Mouse (Mus musculus): ENCODE results near the gene Rpl36al.
A peak's percentile ranks its signal among the peaks of the same experiment; 100 is the strongest.

Rpl36al gene

DNA sequence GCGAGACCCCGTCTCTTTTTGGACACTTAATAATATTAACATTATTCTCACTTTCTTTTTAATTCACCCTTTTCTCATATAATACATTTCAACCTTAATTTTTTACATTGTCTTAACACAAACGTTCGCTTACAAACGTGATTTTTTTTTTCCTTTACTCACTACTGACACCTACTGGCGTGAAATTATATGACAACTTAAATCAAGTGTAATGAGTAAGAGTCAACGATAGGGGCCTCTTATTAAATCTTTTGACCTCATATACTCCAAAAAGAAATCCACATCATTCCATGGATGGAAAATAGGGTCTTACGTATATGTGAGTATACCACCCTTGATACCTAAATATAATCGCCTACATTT lies 24.3 kb downstream of the Rpl36al start:
- DNase-seq (ENCODE audit: low spot score in 2 of 2), result no peak

DNA sequence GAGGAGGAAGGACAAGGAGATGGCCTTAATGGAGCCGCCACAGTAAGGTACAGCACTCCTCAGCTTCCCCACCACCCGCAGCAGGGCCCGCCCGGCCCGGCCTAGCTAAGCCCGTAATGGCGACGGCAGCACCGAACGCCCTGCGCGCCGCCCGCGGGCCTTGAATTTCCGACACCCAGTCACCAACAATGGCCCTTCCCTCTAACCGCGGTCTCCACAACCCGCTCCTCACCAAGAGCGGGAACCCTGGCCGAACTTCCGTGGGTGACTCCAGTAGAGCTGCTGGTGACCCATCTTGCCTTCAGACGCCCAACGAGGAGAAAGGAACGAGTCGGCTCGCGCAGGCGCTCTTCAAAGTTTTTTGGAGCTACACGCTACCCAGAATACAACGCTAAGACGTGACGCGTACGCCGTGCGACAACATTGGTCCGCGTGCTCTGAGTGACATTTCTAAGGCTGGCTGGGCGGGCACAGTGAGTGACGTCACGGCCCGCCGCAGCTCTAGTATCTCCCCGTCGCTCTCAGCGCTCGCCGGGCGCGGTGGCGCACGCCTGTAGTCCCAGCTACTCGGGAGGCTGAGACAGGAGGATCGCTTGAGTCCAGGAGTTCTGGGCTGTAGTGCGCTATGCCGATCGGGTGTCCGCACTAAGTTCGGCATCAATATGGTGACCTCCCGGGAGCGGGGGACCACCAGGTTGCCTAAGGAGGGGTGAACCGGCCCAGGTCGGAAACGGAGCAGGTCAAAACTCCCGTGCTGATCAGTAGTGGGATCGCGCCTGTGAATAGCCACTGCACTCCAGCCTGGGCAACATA lies 24.9 kb downstream of the Rpl36al start, which contains the start of gene Rps29:
TSS of gene Rps29 (minus strand) at position 422 of the 813 bp plus-strand sequence.
- DNase-seq (ENCODE audit: low spot score in 2 of 2), result peak; percentile 93 to 97

GRCm38 (mm10) chr12:69158366-69158764 lies 25.5 kb downstream of the Rpl36al start:
- DNase-seq (ENCODE audit: low spot score in 2 of 2), result no peak

GRCm38 (mm10) chr12:69157107-69157506 lies 26.8 kb downstream of the Rpl36al start:
- no peak for DNase-seq (ENCODE audit: low spot score in 2 of 2)

GRCm38 (mm10) chr12:69156436-69156835 lies 27.4 kb downstream of the Rpl36al start:
- DNase-seq (ENCODE audit: low spot score in 2 of 2), result no peak

- no peak for DNase-seq (ENCODE audit: low spot score in 2 of 2)
Observed at GRCm38 (mm10) chr12:69155923-69156322, 28.0 kb downstream of the Rpl36al start.

DNA sequence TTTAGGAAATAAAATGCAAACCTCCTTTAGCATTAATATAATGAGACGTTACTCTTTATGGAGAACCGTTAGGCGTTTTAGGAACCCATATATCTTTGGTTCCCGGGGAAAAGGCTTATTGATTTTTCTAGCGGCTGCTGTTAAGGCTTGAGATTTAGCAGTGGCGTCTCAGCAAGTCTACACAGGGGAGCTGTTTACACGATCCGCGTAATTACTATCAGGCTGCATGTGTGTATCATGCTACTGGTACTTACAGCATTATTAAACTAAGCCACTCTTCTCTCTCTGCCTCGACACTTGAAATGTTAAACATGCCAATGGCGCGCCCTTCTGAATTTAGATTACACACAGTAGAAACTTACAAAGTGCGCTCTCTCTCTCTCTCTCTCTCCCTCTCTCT lies 33.8 kb downstream of the Rpl36al start:
- DNase-seq (ENCODE audit: low spot score in 2 of 2), result no peak

- DNase-seq (ENCODE audit: low spot score in 2 of 2), result no peak
Observed at GRCm38 (mm10) chr12:69147166-69147735, 36.6 kb downstream of the Rpl36al start.

GRCm38 (mm10) chr12:69143460-69143859 lies 40.4 kb downstream of the Rpl36al start:
- no peak for DNase-seq (ENCODE audit: low spot score in 2 of 2)

- DNase-seq (ENCODE audit: low spot score in 2 of 2), result no peak
Observed at GRCm38 (mm10) chr12:69139841-69140240, 44.0 kb downstream of the Rpl36al start.

- DNase-seq (ENCODE audit: low spot score in 2 of 2), result no peak
Observed at GRCm38 (mm10) chr12:69139201-69139600, 44.7 kb downstream of the Rpl36al start.
